Mouse (Mus musculus) urinary bladder, adult 2 months (tissue): ENCODE measurements at regions not wholly inside any gene's neighbourhood (a gene's known extent, or its start where the extent isn't known, plus 50 kb on each side); places are given as distances from the start of the nearest gene placed in this dataset.

Source experiments
- DNase-seq: peaks from one replicate; pipeline ENCODE4 v3.0.0; 2022; ENCODE audit warnings: low spot score

- no peak for DNase-seq
Measured at GRCm38 (mm10) chr1:169155484-169156459, 375.5 kb downstream of the Nuf2 start.

- no peak for DNase-seq
Measured at GRCm38 (mm10) chr1:169142216-169142615, 389.0 kb downstream of the Nuf2 start.

- DNase-seq, result no peak
Measured at GRCm38 (mm10) chr1:169140056-169140455, 391.2 kb downstream of the Nuf2 start.

- DNase-seq, result no peak
Measured at GRCm38 (mm10) chr1:169139507-169139906, 391.8 kb downstream of the Nuf2 start.

- DNase-seq, result no peak
Measured at GRCm38 (mm10) chr1:169139184-169139486, 392.1 kb downstream of the Nuf2 start.

- DNase-seq, result no peak
Measured at GRCm38 (mm10) chr1:169138404-169139183, 392.7 kb downstream of the Nuf2 start.

- no peak for DNase-seq
Measured at GRCm38 (mm10) chr1:169135542-169135941, 395.7 kb downstream of the Nuf2 start.

GRCm38 (mm10) chr1:169103669-169104068 is 427.6 kb downstream of the Nuf2 start:
- no peak for DNase-seq

- DNase-seq, result no peak
Measured at GRCm38 (mm10) chr1:169103113-169103512, 428.2 kb downstream of the Nuf2 start.

- DNase-seq, result no peak
Measured at GRCm38 (mm10) chr1:169099221-169099620, 432.0 kb downstream of the Nuf2 start.

- no peak for DNase-seq
Measured at GRCm38 (mm10) chr1:169096737-169097136, 434.5 kb downstream of the Nuf2 start.

GRCm38 (mm10) chr1:169093602-169094354 is 437.5 kb downstream of the Nuf2 start:
- DNase-seq, result no peak

GRCm38 (mm10) chr1:169086032-169086431 is 445.2 kb downstream of the Nuf2 start:
- DNase-seq, result no peak

- no peak for DNase-seq
Measured at GRCm38 (mm10) chr1:169080686-169081085, 450.6 kb downstream of the Nuf2 start.

GRCm38 (mm10) chr1:169077228-169077627 is 454.0 kb downstream of the Nuf2 start:
- DNase-seq, result no peak

GRCm38 (mm10) chr1:169076006-169076405 is 455.3 kb downstream of the Nuf2 start:
- DNase-seq, result no peak

- DNase-seq, result no peak
Measured at GRCm38 (mm10) chr1:169071366-169071765, 459.9 kb downstream of the Nuf2 start.

- no peak for DNase-seq
Measured at GRCm38 (mm10) chr1:169069647-169070046, 461.6 kb downstream of the Nuf2 start.

- DNase-seq, result no peak
Measured at GRCm38 (mm10) chr1:169066795-169067194, 464.5 kb downstream of the Nuf2 start.

- no peak for DNase-seq
Measured at GRCm38 (mm10) chr1:169060627-169061026, 470.6 kb downstream of the Nuf2 start.

- DNase-seq, result no peak
Measured at GRCm38 (mm10) chr1:169060145-169060544, 471.1 kb downstream of the Nuf2 start.

GRCm38 (mm10) chr1:169051863-169052257 is 479.4 kb downstream of the Nuf2 start:
- no peak for DNase-seq
